Comparison of ENCODE assay signal across 8 mouse cellular contexts in the genomic region with DNA sequence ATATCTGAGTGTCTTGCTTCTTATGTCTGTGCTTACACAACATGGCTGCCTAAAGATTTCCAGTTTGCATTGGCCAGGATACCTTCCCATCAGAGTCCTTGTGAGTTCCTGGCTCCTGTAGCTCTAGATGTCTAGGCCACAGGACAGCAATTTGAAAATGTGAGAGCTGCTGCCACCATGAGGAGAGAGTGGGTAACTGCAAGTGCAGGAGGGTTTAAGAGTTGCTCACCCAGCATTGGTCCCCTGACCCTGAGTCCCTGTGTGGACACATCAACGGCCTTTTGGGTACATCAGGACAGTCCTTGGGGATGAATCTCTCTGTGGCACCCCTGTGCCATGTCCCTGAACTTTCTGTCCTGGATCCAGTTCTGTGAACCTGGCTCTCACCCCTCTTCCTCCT.
A peak's percentile ranks its signal among the peaks of the same experiment; 100 is the strongest.
DNase-seq lines count a peak whose midpoint lies in the region; ATAC-seq and TF ChIP-seq lines count a peak whose summit lies in the region.

No protein-coding gene starts in this region.

- H3K4me1 ChIP-seq in kidney, adult 2 months (ENCODE audit: control insufficient read depth, insufficient read depth, low read length) = peaks cover 42% of the 10 kb centered on the region
- H3K4me1 ChIP-seq in limb, embryonic 12.5 days (replicated peaks) = 0 out of 2 replicates have a peak, but pooled peaks cover 9% of the 10 kb centered on the region
- H3K4me1 ChIP-seq in midbrain, embryonic 15.5 days = no peaks in the 10 kb centered on the region

- no peak overlapping the region for H3K4me3 ChIP-seq in kidney, adult 2 months (ENCODE audit: insufficient read depth, low read depth, low read length)
- no peak overlapping the region for H3K4me3 ChIP-seq in limb, embryonic 12.5 days (replicated peaks)
- H3K4me3 ChIP-seq in midbrain, embryonic 15.5 days = no peak overlapping the region

- ATAC-seq in limb, embryonic 12.5 days (ENCODE audit: insufficient number of reproducible peaks, insufficient read depth, low FRiP score, low TSS enrichment, low read depth) = peak; percentile 55; the same call in 1 of the 2 replicates
- ATAC-seq in midbrain, embryonic 15.5 days (replicated peaks) = peak; percentile 61

- 12% methylated on average over 1 of the region's 1 CpGs for WGBS in kidney, adult 2 months
- WGBS in limb, embryonic 12.5 days = 30% methylated on average over 1 of the region's 1 CpGs
- 28% methylated on average over 1 of the region's 1 CpGs for WGBS in midbrain, embryonic 15.5 days

- H3K4me2 ChIP-seq in limb, embryonic 12.5 days = no peak overlapping the region
- no peak overlapping the region for H3K4me2 ChIP-seq in midbrain, embryonic 15.5 days

- no peaks in the 10 kb centered on the region for H3K36me3 ChIP-seq in kidney, adult 2 months (ENCODE audit: control insufficient read depth, insufficient read depth, low read length)
- H3K36me3 ChIP-seq in limb, embryonic 12.5 days = peaks cover 8% of the 10 kb centered on the region; the same call in 1 of the 2 replicates
- H3K36me3 ChIP-seq in midbrain, embryonic 15.5 days (replicated peaks) = no peaks in the 10 kb centered on the region

- no peak overlapping the region for H3K27ac ChIP-seq in kidney, adult 2 months (ENCODE audit: insufficient read depth, low read depth, low read length)
- H3K27ac ChIP-seq in limb, embryonic 12.5 days = no peak overlapping the region
- no peak overlapping the region for H3K27ac ChIP-seq in midbrain, embryonic 15.5 days

- H3K9ac ChIP-seq in limb, embryonic 12.5 days (replicated peaks) = no peak overlapping the region
- no peak overlapping the region for H3K9ac ChIP-seq in midbrain, embryonic 15.5 days

- no peaks in the 10 kb centered on the region for H3K27me3 ChIP-seq in kidney, adult 2 months (replicated peaks; ENCODE audit: control insufficient read depth, insufficient read depth, low read length)
- no peaks in the 10 kb centered on the region for H3K27me3 ChIP-seq in limb, embryonic 12.5 days
- no peaks in the 10 kb centered on the region for H3K27me3 ChIP-seq in midbrain, embryonic 15.5 days (replicated peaks)

- no peaks in the 10 kb centered on the region for H3K9me3 ChIP-seq in limb, embryonic 12.5 days
- no peaks in the 10 kb centered on the region for H3K9me3 ChIP-seq in midbrain, embryonic 15.5 days

- TF ChIP-seq POLR2A in kidney, adult 2 months (IDR thresholded peaks at IDR 0.05; ENCODE audit: low read depth, low read length) = no peak

- peak; percentile 98 for TF ChIP-seq CTCF in kidney, adult 2 months (conservative IDR thresholded peaks at IDR 0.05; ENCODE audit: insufficient read depth, insufficient read length, low read depth, low read length)

- DNase-seq in 3T3-L1 (ENCODE audit: low read depth, low spot score) = peak; percentile 89
- DNase-seq in adrenal gland, adult 8-10 months = peak; percentile 81
- peak; percentile 83 for DNase-seq in embryo, embryonic 9.5 days (ENCODE audit: extremely low spot score)
- DNase-seq in heart, adult 18-20 months = peak; percentile 87 to 88
- DNase-seq in kidney, adult 2 months = peak; percentile 88
- DNase-seq in spleen, adult 18-20 months = peak; percentile 58 to 72
